Mouse (Mus musculus) lung, postnatal 0 days (tissue): ENCODE data around the gene Ptpn23.

Source experiments
- CTCF ChIP-seq: IDR thresholded peaks from 2 replicates; pipeline ENCODE4 v1.5.1; 2016; ENCODE audit warnings: antibody characterized with exemption, mild to moderate bottlenecking
- EP300 ChIP-seq: IDR thresholded peaks from 2 replicates; pipeline ENCODE4 v1.6.1; 2016; ENCODE audit warnings: antibody characterized with exemption, mild to moderate bottlenecking, control low read depth

DNA sequence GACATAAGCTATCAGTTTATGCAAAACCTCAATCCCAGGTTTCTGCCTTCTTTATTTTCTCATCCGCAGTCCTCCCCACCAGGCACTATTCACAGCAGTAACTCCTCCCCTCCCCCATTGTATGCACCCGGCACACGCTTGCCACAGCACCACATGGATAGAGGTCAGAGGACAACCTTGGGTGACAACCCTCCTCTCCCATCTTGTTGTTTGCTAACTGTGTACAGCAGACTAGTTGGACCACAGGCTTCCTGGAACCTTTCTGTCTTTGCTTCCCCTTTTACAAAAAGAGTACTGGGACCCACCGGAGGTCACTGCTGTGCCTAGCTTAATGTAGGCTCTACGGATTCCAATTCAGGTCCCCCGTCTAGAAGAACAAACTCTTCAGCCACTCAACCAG, 32.5 kb upstream of the Ptpn23 start:
- no peak for TF ChIP-seq CTCF
- TF ChIP-seq EP300 = no peak
